ENCODE assay signal across 8 mouse cellular contexts in genomic region chrX:169984853-169985252, GRCm38 (mm10). TPM values are rescaled to one million over a fixed set of nuclear protein-coding genes. Genes with fewer than 3 reads are reported as not detected.
DNase-seq lines count a peak whose midpoint lies in the region; ATAC-seq and TF ChIP-seq lines count a peak whose summit lies in the region.
"Not testable (repeated sequence)": the region's sequence is repeated elsewhere in the genome, so short reads cannot be mapped to it uniquely, and the experiment has no call there.

No protein-coding gene starts in this region.

- not testable (repeated sequence) for H3K4me2 ChIP-seq in hindbrain, postnatal 0 days (ENCODE audit: low read depth, low read length); lung, postnatal 0 days (replicated peaks; ENCODE audit: low read depth, low read length)

- WGBS in cerebellum, adult 2 months, result 89% methylated on average over 21 of the region's 21 CpGs
- WGBS in hindbrain, postnatal 0 days, result 75% methylated on average over 21 of the region's 21 CpGs
- WGBS in lung, postnatal 0 days, result 63% methylated on average over 21 of the region's 21 CpGs

- H3K36me3 ChIP-seq in hindbrain, postnatal 0 days (ENCODE audit: insufficient read depth, low read length); lung, postnatal 0 days (ENCODE audit: insufficient read depth, low read length): not testable (repeated sequence)

- not testable (repeated sequence) for H3K27ac ChIP-seq in cerebellum, adult 2 months (ENCODE audit: insufficient read depth, low read length); hindbrain, postnatal 0 days; lung, postnatal 0 days (ENCODE audit: low read length)

- TF ChIP-seq POLR2A in cerebellum, adult 2 months (IDR thresholded peaks at IDR 0.05; ENCODE audit: borderline replicate concordance, insufficient read depth, low read length), result not testable (repeated sequence)

- not testable (repeated sequence) for H3K4me3 ChIP-seq in cerebellum, adult 2 months (replicated peaks; ENCODE audit: insufficient read depth, low read depth, low read length); hindbrain, postnatal 0 days (ENCODE audit: low read length); lung, postnatal 0 days (ENCODE audit: low read depth, low read length)

- not testable (repeated sequence) for TF ChIP-seq CTCF in cerebellum, adult 2 months (IDR thresholded peaks at IDR 0.05; ENCODE audit: borderline replicate concordance, insufficient read depth, low read depth, low read length); hindbrain, postnatal 0 days (IDR thresholded peaks at IDR 0.05; ENCODE audit: low read depth); lung, postnatal 0 days (IDR thresholded peaks at IDR 0.05)

- peak; percentile 38 for DNase-seq in NIH3T3 (ENCODE audit: low read depth)
- peak; percentile 32 for DNase-seq in cerebellum, adult 2 months
- DNase-seq in frontal cortex, postnatal 10 days (ENCODE audit: low spot score in 2 of 2), result peak; percentile 35 to 44
- DNase-seq in hindbrain, postnatal 0 days (ENCODE audit: low spot score), result peak; percentile 3
- DNase-seq in left cerebral cortex, adult 11 months (ENCODE audit: low spot score), result peak; percentile 56
- peak; percentile 5 for DNase-seq in lung, postnatal 0 days (ENCODE audit: low spot score)
- peak; percentile 68 to 78 for DNase-seq in right cerebral cortex, postnatal 10 days (ENCODE audit: low spot score in 2 of 2)
- DNase-seq in urinary bladder, postnatal 10 days (ENCODE audit: low spot score), result peak; percentile 42

- H3K9ac ChIP-seq in hindbrain, postnatal 0 days (replicated peaks; ENCODE audit: low read length); lung, postnatal 0 days (replicated peaks; ENCODE audit: low read depth): not testable (repeated sequence)

- ATAC-seq in hindbrain, postnatal 0 days; lung, postnatal 0 days: not testable (repeated sequence)

- not testable (repeated sequence) for TF ChIP-seq EP300 in lung, postnatal 0 days (IDR thresholded peaks at IDR 0.05)

- not testable (repeated sequence) for H3K27me3 ChIP-seq in cerebellum, adult 2 months (ENCODE audit: control insufficient read depth, insufficient read depth, low read length)
- H3K27me3 ChIP-seq in hindbrain, postnatal 0 days (ENCODE audit: insufficient read depth, low read length), result peaks cover 15% of the 10 kb centered on the region; the same call in 1 of the 2 replicates
- H3K27me3 ChIP-seq in lung, postnatal 0 days (replicated peaks; ENCODE audit: insufficient read depth, low read length), result peaks cover 11% of the 10 kb centered on the region; the same call in 1 of the 2 replicates

- not testable (repeated sequence) for H3K4me1 ChIP-seq in cerebellum, adult 2 months (ENCODE audit: control insufficient read depth, insufficient read depth, low read length); hindbrain, postnatal 0 days (ENCODE audit: insufficient read depth, low read length); lung, postnatal 0 days (ENCODE audit: insufficient read depth, low read depth, low read length)

- H3K9me3 ChIP-seq in hindbrain, postnatal 0 days (ENCODE audit: low read length), result peaks cover 12% of the 10 kb centered on the region
- peaks cover 26% of the 10 kb centered on the region for H3K9me3 ChIP-seq in lung, postnatal 0 days (ENCODE audit: low read length)

RNA-seq across cellular contexts. Expression of gene Gm21887, which starts 24.6 kb away (rescaled TPM):
- 648 and 794 TPM in 2 replicates for polyA plus RNA-seq in cerebellum, adult 2 months (2012; rRNA removed)
- 8.3 and 87.1 TPM in 2 replicates for total RNA-seq in hindbrain, postnatal 0 days (2014; rRNA removed)
- polyA plus RNA-seq in hindbrain, postnatal 0 days (2015; fragmentation: Nextera tagmentation; extraction: Ambion mirVana), result 194 and 245 TPM in 2 replicates
- polyA plus RNA-seq in lung, postnatal 0 days (2015; fragmentation: Nextera tagmentation; extraction: Ambion mirVana), result 90.2 and 116 TPM in 2 replicates

Comparison
In these comparisons a context has a peak if more than half of its experiments do, and no peak if none do; other contexts are left out.
1. DNase-seq: peak in every context shown above with its lines; median percentile 73 in right cerebral cortex, postnatal 10 days; 56 in left cerebral cortex, adult 11 months; 42 in urinary bladder, postnatal 10 days; 40 in frontal cortex, postnatal 10 days; 38 in NIH3T3; 32 in cerebellum, adult 2 months; 5 in lung, postnatal 0 days; 3 in hindbrain, postnatal 0 days.